Mouse (Mus musculus): ENCODE measurements at regions not wholly inside any gene's neighbourhood (a gene's known extent, or its start where the extent isn't known, plus 50 kb on each side); places are given as distances from the start of the nearest gene placed in this dataset.
A peak's percentile ranks its signal among the peaks of the same experiment; 100 is the strongest.

- no peaks in the 10 kb centered on the region for H3K9me3 ChIP-seq
- H3K4me3 ChIP-seq = no peak overlapping the region
- H3K4me1 ChIP-seq = no peaks in the 10 kb centered on the region
- no peaks in the 10 kb centered on the region for H3K27me3 ChIP-seq (replicated peaks)
- no peak overlapping the region for H3K27ac ChIP-seq
- H3K9ac ChIP-seq = no peak overlapping the region
- no peak overlapping the region for H3K4me2 ChIP-seq
- no peak for ATAC-seq (replicated peaks)
- H3K36me3 ChIP-seq (replicated peaks) = no peaks in the 10 kb centered on the region
- 93% methylated on average over 11 of the region's 11 CpGs for WGBS
Observed at GRCm38 (mm10) chr2:11416122-11416521, 137.8 kb downstream of the Pfkfb3 start.

DNA sequence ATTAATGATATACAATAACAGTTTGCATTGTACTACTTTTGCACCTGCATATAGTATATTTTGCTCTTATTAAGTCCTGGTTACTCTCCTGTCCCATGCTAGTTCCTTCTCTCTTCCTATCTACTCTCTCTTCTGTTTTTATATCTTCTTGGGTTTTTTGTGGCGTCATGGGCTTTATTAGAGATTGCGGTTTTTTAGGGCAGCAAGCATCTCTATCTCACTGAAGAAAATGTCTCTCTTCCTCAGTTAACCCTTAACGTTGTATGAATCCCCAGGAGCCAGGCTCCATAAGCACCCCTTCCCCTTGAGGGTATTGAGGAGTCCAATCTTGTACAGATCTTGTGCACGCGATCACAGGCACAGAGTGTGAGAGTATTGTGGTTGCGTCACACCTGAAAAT lies 141.4 kb downstream of the Pfkfb3 start:
- no peaks in the 10 kb centered on the region for H3K9me3 ChIP-seq
- no peak overlapping the region for H3K9ac ChIP-seq
- H3K27me3 ChIP-seq (replicated peaks) = no peaks in the 10 kb centered on the region
- no peak overlapping the region for H3K27ac ChIP-seq
- no peak overlapping the region for H3K4me2 ChIP-seq
- no peak for ATAC-seq (replicated peaks)
- no peaks in the 10 kb centered on the region for H3K36me3 ChIP-seq (replicated peaks)
- H3K4me1 ChIP-seq = no peaks in the 10 kb centered on the region
- WGBS = 95% methylated on average over 6 of the region's 6 CpGs
- H3K4me3 ChIP-seq = no peak overlapping the region

- no peaks in the 10 kb centered on the region for H3K9me3 ChIP-seq
- 78% methylated on average over 5 of the region's 6 CpGs for WGBS
Observed at GRCm38 (mm10) chr2:11408497-11408896, 145.4 kb downstream of the Pfkfb3 start.

DNA sequence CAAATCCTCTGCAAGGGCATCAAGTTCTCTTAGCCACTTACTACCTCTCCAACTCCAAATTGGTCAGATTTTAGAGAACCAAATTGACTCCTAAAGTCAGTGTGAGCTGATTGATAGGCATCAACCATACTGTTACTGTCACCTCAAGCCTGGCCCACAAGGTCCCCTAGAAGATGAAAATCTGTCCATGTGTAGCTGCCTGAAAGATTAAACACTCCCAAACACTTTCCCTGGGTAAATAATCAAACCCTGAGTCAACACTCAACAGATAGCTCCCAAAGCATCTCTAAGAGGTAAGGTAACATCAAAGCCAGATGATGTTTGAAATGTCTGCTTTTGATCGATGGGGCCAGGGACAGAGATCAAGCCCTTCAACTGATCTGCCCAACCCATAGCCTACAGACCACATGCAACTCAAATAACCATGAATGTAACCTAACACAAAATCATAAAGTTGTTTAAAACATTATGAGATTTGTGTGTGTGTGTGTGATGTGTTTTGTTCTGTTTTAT lies 147.7 kb downstream of the Pfkfb3 start:
- Histone ChIP-seq H3K4me1 (no peaks in the 10 kb centered on the region), H3K27me3 (replicated peaks) (no peaks in the 10 kb centered on the region), H3K36me3 (replicated peaks) (no peaks in the 10 kb centered on the region), H3K9me3 (no peaks in the 10 kb centered on the region), H3K27ac (no peak overlapping the region), H3K4me2 (no peak overlapping the region), H3K4me3 (no peak overlapping the region), H3K9ac (no peak overlapping the region)
- ATAC-seq (replicated peaks) = no peak
- 90% methylated on average over 1 of the region's 1 CpGs for WGBS

More at GRCm38 (mm10) chr2:11408497-11408896, 145.4 kb downstream of the Pfkfb3 start:
- Histone ChIP-seq H3K27me3 (replicated peaks) (no peaks in the 10 kb centered on the region), H3K9ac (no peak overlapping the region), H3K27ac (no peak overlapping the region), H3K4me1 (no peaks in the 10 kb centered on the region), H3K4me2 (no peak overlapping the region), H3K4me3 (no peak overlapping the region), H3K36me3 (replicated peaks) (no peaks in the 10 kb centered on the region)
- ATAC-seq (replicated peaks) = no peak

DNA sequence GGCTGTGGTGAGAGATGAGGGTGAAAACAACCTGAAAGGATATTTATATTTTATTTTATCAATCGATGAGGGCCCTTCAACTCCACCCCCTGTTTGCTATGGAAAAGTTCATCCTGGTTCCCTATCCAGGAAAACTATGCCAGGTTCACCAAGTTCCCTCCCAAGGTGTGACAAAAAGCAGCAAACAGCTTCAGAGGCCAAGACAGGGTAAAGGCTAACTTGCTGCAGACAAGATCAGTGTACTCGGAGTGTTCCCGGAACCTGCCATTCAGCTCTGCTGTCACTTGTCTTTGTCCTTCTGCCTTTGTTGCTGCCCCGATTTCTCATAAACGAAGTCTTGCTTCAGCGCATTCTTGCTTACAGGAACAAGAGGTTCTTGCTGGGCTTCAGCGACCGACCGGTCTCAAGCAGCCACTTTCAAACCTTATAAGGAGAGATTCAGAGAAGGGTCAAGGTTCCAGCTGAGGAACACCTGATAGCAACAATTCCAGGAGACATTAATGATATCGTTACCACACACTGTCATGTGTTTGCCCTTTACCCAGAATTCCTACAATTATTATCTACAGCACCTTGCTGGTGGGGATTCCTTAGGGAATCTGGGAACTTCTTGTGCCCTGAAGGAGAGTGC lies 151.5 kb downstream of the Pfkfb3 start:
- Histone ChIP-seq H3K4me3 (no peak overlapping the region), H3K9ac (no peak overlapping the region), H3K4me2 (no peak overlapping the region), H3K27me3 (replicated peaks) (no peaks in the 10 kb centered on the region), H3K9me3 (no peaks in the 10 kb centered on the region), H3K36me3 (replicated peaks) (no peaks in the 10 kb centered on the region), H3K4me1 (no peaks in the 10 kb centered on the region), H3K27ac (no peak overlapping the region)
- WGBS = 40% methylated on average over 10 of the region's 10 CpGs
- ATAC-seq (replicated peaks) = no peak

GRCm38 (mm10) chr2:11399411-11399810 lies 154.5 kb downstream of the Pfkfb3 start:
- Histone ChIP-seq H3K9me3 (no peaks in the 10 kb centered on the region), H3K4me1 (no peaks in the 10 kb centered on the region), H3K4me3 (no peak overlapping the region), H3K4me2 (no peak overlapping the region), H3K36me3 (replicated peaks) (no peaks in the 10 kb centered on the region), H3K9ac (no peak overlapping the region), H3K27me3 (replicated peaks) (no peaks in the 10 kb centered on the region), H3K27ac (no peak overlapping the region)
- no peak for ATAC-seq (replicated peaks)
- WGBS = 93% methylated on average over 3 of the region's 3 CpGs

GRCm38 (mm10) chr2:11398949-11399348 lies 154.9 kb downstream of the Pfkfb3 start:
- H3K9me3 ChIP-seq = no peaks in the 10 kb centered on the region
- H3K4me3 ChIP-seq = no peak overlapping the region
- no peak overlapping the region for H3K9ac ChIP-seq
- H3K4me2 ChIP-seq = no peak overlapping the region
- H3K36me3 ChIP-seq (replicated peaks) = no peaks in the 10 kb centered on the region
- H3K4me1 ChIP-seq = no peaks in the 10 kb centered on the region
- no peak overlapping the region for H3K27ac ChIP-seq
- no peaks in the 10 kb centered on the region for H3K27me3 ChIP-seq (replicated peaks)
- no peak for ATAC-seq (replicated peaks)
- WGBS = 91% methylated on average over 6 of the region's 6 CpGs

- Histone ChIP-seq H3K4me3 (no peak overlapping the region), H3K36me3 (replicated peaks) (no peaks in the 10 kb centered on the region), H3K4me1 (no peaks in the 10 kb centered on the region), H3K9me3 (no peaks in the 10 kb centered on the region), H3K27ac (no peak overlapping the region), H3K4me2 (no peak overlapping the region), H3K27me3 (replicated peaks) (no peaks in the 10 kb centered on the region), H3K9ac (no peak overlapping the region)
- ATAC-seq (replicated peaks) = no peak
- 84% methylated on average over 6 of the region's 6 CpGs for WGBS
Observed at GRCm38 (mm10) chr2:11398391-11398790, 155.5 kb downstream of the Pfkfb3 start.

DNA sequence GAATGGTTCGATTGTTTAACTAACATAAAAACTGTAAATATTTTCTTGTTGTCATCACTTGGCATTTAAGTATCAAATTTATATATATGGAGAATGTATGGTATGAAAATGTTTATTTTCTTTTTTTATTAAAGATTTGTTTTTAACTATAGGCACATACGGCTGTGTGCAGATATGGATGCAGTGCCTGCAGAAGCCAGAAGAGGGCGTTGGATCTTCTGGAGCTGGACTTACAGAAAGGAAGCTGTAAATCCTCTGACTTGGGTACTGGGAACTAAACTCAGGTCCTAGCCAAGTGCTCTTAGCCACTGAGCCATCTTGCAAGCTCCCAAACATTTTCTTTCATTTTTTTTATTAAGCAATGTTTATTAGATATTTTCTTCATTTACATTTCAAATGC lies 157.0 kb downstream of the Pfkfb3 start:
- H3K27me3 ChIP-seq (replicated peaks) = no peaks in the 10 kb centered on the region
- 95% methylated on average over 3 of the region's 3 CpGs for WGBS
- H3K4me3 ChIP-seq = no peak overlapping the region
- H3K4me2 ChIP-seq = no peak overlapping the region
- no peak for ATAC-seq (replicated peaks)
- H3K9ac ChIP-seq = no peak overlapping the region
- H3K27ac ChIP-seq = no peak overlapping the region
- H3K36me3 ChIP-seq (replicated peaks) = no peaks in the 10 kb centered on the region
- H3K4me1 ChIP-seq = peaks cover 3% of the 10 kb centered on the region; the same call in 1 of the 2 replicates
- no peaks in the 10 kb centered on the region for H3K9me3 ChIP-seq

DNA sequence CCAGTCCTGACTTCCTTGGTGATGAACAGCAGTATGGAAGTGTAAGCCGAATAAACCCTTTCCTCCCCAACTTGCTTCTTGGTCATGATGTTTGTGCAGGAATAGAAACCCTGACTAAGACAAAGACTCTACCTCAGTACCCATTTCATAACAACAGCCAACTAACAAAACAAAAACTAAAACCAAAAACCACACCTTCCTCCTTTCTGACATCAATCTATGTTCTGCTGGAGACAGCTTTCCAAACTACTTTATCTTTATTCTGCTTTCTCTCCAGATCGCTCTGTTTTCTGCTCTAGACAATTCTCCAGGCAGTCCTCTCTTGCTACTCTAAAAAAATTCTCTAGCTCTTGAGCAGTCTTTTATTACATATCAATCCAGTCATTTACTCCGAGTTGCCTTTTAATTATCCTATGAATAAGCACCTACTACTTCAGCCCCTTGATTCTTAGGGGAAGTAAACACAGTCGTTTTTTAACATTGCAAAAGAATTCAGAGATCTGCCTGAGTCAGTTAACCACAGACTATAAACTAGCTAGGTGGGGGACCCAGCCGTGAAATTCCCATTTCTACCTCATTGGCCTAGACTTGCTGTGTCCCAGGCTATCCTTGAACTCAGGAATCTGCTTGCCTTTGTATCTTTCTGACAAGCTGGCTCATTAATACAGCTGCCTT lies 159.1 kb downstream of the Pfkfb3 start:
- Histone ChIP-seq H3K9me3 (no peaks in the 10 kb centered on the region), H3K27ac (no peak overlapping the region), H3K9ac (no peak overlapping the region), H3K4me3 (no peak overlapping the region), H3K27me3 (replicated peaks) (no peaks in the 10 kb centered on the region), H3K4me1 (peaks cover 5% of the 10 kb centered on the region; the same call in 1 of the 2 replicates), H3K4me2 (no peak overlapping the region), H3K36me3 (replicated peaks) (no peaks in the 10 kb centered on the region)
- 71% methylated on average over 5 of the region's 5 CpGs for WGBS
- ATAC-seq (replicated peaks) = no peak

GRCm38 (mm10) chr2:11391725-11392124 lies 162.2 kb downstream of the Pfkfb3 start:
- Histone ChIP-seq H3K9me3 (no peaks in the 10 kb centered on the region), H3K4me3 (no peak overlapping the region), H3K27me3 (replicated peaks) (no peaks in the 10 kb centered on the region), H3K4me1 (peaks cover 5% of the 10 kb centered on the region; the same call in 1 of the 2 replicates), H3K27ac (0 out of 2 replicates have a peak overlapping the region, but pooled peaks have one; percentile 38), H3K36me3 (replicated peaks) (no peaks in the 10 kb centered on the region), H3K4me2 (no peak overlapping the region), H3K9ac (no peak overlapping the region)
- ATAC-seq (replicated peaks) = peak; percentile 76
- WGBS = 6% methylated on average over 6 of the region's 6 CpGs

DNA sequence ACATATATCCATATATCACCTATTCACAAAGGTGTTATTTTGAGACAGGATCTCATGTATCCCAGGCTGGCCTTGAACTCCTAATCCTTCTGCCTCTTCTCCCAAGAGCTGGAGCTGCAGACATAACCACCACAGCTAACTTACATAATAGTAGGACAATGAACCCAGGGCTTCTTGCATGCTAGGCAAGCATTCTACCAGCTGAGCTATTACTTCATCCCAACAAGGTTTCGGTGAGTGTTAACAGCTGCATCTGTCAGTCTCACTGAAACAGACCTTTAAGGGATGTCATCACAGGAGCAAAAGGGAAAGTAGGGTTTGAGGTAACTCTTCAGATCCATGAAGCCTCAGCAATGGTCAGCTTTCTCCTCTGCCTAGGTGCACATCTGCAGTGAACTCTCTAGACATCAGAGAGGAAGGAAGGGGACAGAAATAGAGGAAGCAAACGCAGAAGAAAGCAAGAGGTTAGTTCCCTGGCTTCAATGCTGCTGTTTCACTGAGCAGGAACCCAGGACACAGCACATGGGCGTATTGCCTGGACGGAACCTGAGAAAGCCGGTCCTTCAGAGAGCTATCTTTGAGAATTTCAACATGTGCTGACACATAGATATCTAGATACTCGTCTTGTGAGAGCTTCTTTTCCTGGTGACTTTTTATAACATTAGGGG lies 163.1 kb downstream of the Pfkfb3 start:
- 63% methylated on average over 6 of the region's 6 CpGs for WGBS
- H3K9ac ChIP-seq = no peak overlapping the region

More for the DNA sequence above, 163.1 kb downstream of the Pfkfb3 start:
- Histone ChIP-seq H3K27me3 (replicated peaks) (no peaks in the 10 kb centered on the region), H3K4me1 (peaks cover 5% of the 10 kb centered on the region; the same call in 1 of the 2 replicates), H3K27ac (no peak overlapping the region), H3K4me2 (no peak overlapping the region), H3K4me3 (no peak overlapping the region), H3K9me3 (no peaks in the 10 kb centered on the region), H3K36me3 (replicated peaks) (no peaks in the 10 kb centered on the region)
- ATAC-seq (replicated peaks) = no peak

Data from midbrain, embryonic 15.5 days (tissue).